Mouse (Mus musculus): ENCODE data around the gene Prpf6. TPM values are rescaled to one million over a fixed set of nuclear protein-coding genes. Genes with fewer than 3 reads are reported as not detected.

Gene Prpf6
- polyA plus RNA-seq, 1 experiment from 2014 or later, result 72.9 TPM

GRCm38 (mm10) chr2:181582358-181582757, 9.3 kb upstream of the Prpf6 start:
- 80% methylated on average over 2 of the region's 2 CpGs for WGBS
- Histone ChIP-seq H3K4me3 (no peak overlapping the region), H3K9me3 (no peaks in the 10 kb centered on the region)

GRCm38 (mm10) chr2:181582939-181583338, 8.7 kb upstream of the Prpf6 start:
- Histone ChIP-seq H3K36me3 (peaks cover 44% of the 10 kb centered on the region), H3K9ac (no peak overlapping the region)
- ATAC-seq (ENCODE audit: low FRiP score, low read depth), result no peak

More at GRCm38 (mm10) chr2:181582358-181582757, 9.3 kb upstream of the Prpf6 start:
- H3K36me3 ChIP-seq, result peaks cover 39% of the 10 kb centered on the region
- H3K9ac ChIP-seq, result no peak overlapping the region
- H3K4me2 ChIP-seq (replicated peaks), result peak overlapping the region; percentile 92
- peaks cover 19% of the 10 kb centered on the region for H3K4me1 ChIP-seq
- H3K27me3 ChIP-seq (replicated peaks), result no peaks in the 10 kb centered on the region
- ATAC-seq (ENCODE audit: low FRiP score, low read depth), result 0 out of 2 replicates have a peak, but pooled peaks have one; percentile 1
- no peak overlapping the region for H3K27ac ChIP-seq

GRCm38 (mm10) chr2:181583460-181584257, 8.0 kb upstream of the Prpf6 start:
- Histone ChIP-seq H3K27me3 (replicated peaks) (no peaks in the 10 kb centered on the region), H3K4me1 (peaks cover 18% of the 10 kb centered on the region), H3K4me3 (no peak overlapping the region), H3K4me2 (replicated peaks) (no peak overlapping the region), H3K9me3 (no peaks in the 10 kb centered on the region), H3K9ac (no peak overlapping the region), H3K36me3 (peaks cover 51% of the 10 kb centered on the region), H3K27ac (no peak overlapping the region)
- WGBS, result 91% methylated on average over 3 of the region's 3 CpGs
- no peak for ATAC-seq (ENCODE audit: low FRiP score, low read depth)

More at GRCm38 (mm10) chr2:181582939-181583338, 8.7 kb upstream of the Prpf6 start:
- H3K4me2 ChIP-seq (replicated peaks), result no peak overlapping the region
- no peaks in the 10 kb centered on the region for H3K9me3 ChIP-seq
- H3K27ac ChIP-seq, result no peak overlapping the region
- no peaks in the 10 kb centered on the region for H3K27me3 ChIP-seq (replicated peaks)
- WGBS, result 79% methylated on average over 1 of the region's 1 CpGs
- H3K4me1 ChIP-seq, result peaks cover 18% of the 10 kb centered on the region
- H3K4me3 ChIP-seq, result no peak overlapping the region

GRCm38 (mm10) chr2:181584411-181584942, 7.2 kb upstream of the Prpf6 start, which contains the start of gene Uckl1:
TSS of gene Uckl1 (minus strand) at chr2:181584892.
- Histone ChIP-seq H3K36me3 (peaks cover 59% of the 10 kb centered on the region), H3K9me3 (no peaks in the 10 kb centered on the region), H3K4me3 (no peak within 1 kb of the TSS), H3K9ac (no peak within 1 kb of the TSS), H3K4me1 (peaks cover 13% of the 10 kb centered on the region), H3K27me3 (replicated peaks) (no peaks in the 10 kb centered on the region), H3K4me2 (replicated peaks) (no peak within 1 kb of the TSS), H3K27ac (no peak within 1 kb of the TSS)
- 90% methylated on average over 4 of the region's 4 CpGs for WGBS
- ATAC-seq (ENCODE audit: low FRiP score, low read depth), result no peak

GRCm38 (mm10) chr2:181585506-181585905, 6.2 kb upstream of the Prpf6 start:
- H3K4me1 ChIP-seq, result peaks cover 9% of the 10 kb centered on the region
- H3K36me3 ChIP-seq, result peaks cover 70% of the 10 kb centered on the region
- ATAC-seq (ENCODE audit: low FRiP score, low read depth), result no peak

GRCm38 (mm10) chr2:181586124-181586523, 5.5 kb upstream of the Prpf6 start:
- peaks cover 8% of the 10 kb centered on the region for H3K4me1 ChIP-seq
- WGBS, result 91% methylated on average over 3 of the region's 3 CpGs
- peaks cover 70% of the 10 kb centered on the region for H3K36me3 ChIP-seq

More at GRCm38 (mm10) chr2:181585506-181585905, 6.2 kb upstream of the Prpf6 start:
- Histone ChIP-seq H3K4me2 (replicated peaks) (no peak overlapping the region), H3K4me3 (no peak overlapping the region), H3K27ac (no peak overlapping the region), H3K9ac (no peak overlapping the region), H3K27me3 (replicated peaks) (no peaks in the 10 kb centered on the region), H3K9me3 (no peaks in the 10 kb centered on the region)
- WGBS, result 96% methylated on average over 5 of the region's 5 CpGs

GRCm38 (mm10) chr2:181587796-181588195, 3.9 kb upstream of the Prpf6 start:
- no peak overlapping the region for H3K9ac ChIP-seq
- H3K27me3 ChIP-seq (replicated peaks), result no peaks in the 10 kb centered on the region
- 88% methylated on average over 6 of the region's 6 CpGs for WGBS
- no peak overlapping the region for H3K4me2 ChIP-seq (replicated peaks)
- peaks cover 70% of the 10 kb centered on the region for H3K36me3 ChIP-seq
- H3K4me1 ChIP-seq, result peaks cover 12% of the 10 kb centered on the region
- H3K27ac ChIP-seq, result no peak overlapping the region
- H3K4me3 ChIP-seq, result no peak overlapping the region
- no peaks in the 10 kb centered on the region for H3K9me3 ChIP-seq
- ATAC-seq (ENCODE audit: low FRiP score, low read depth), result no peak

More at GRCm38 (mm10) chr2:181586124-181586523, 5.5 kb upstream of the Prpf6 start:
- H3K4me2 ChIP-seq (replicated peaks), result no peak overlapping the region
- H3K4me3 ChIP-seq, result no peak overlapping the region
- no peaks in the 10 kb centered on the region for H3K9me3 ChIP-seq
- no peak overlapping the region for H3K9ac ChIP-seq
- no peak for ATAC-seq (ENCODE audit: low FRiP score, low read depth)
- no peak overlapping the region for H3K27ac ChIP-seq
- no peaks in the 10 kb centered on the region for H3K27me3 ChIP-seq (replicated peaks)

GRCm38 (mm10) chr2:181588229-181588780, 3.4 kb upstream of the Prpf6 start:
- ATAC-seq (ENCODE audit: low FRiP score, low read depth), result no peak
- H3K27me3 ChIP-seq (replicated peaks), result no peaks in the 10 kb centered on the region
- H3K4me2 ChIP-seq (replicated peaks), result no peak overlapping the region
- H3K4me3 ChIP-seq, result no peak overlapping the region
- H3K9ac ChIP-seq, result no peak overlapping the region
- H3K36me3 ChIP-seq, result peaks cover 70% of the 10 kb centered on the region
- 93% methylated on average over 11 of the region's 11 CpGs for WGBS
- H3K27ac ChIP-seq, result no peak overlapping the region
- H3K4me1 ChIP-seq, result peaks cover 16% of the 10 kb centered on the region
- H3K9me3 ChIP-seq, result no peaks in the 10 kb centered on the region

GRCm38 (mm10) chr2:181589011-181589731, 2.5 kb upstream of the Prpf6 start:
- H3K4me3 ChIP-seq, result no peak overlapping the region
- H3K4me1 ChIP-seq, result peaks cover 17% of the 10 kb centered on the region
- H3K4me2 ChIP-seq (replicated peaks), result no peak overlapping the region
- 96% methylated on average over 10 of the region's 10 CpGs for WGBS
- no peak overlapping the region for H3K27ac ChIP-seq
- H3K27me3 ChIP-seq (replicated peaks), result no peaks in the 10 kb centered on the region
- H3K36me3 ChIP-seq, result peaks cover 62% of the 10 kb centered on the region
- H3K9ac ChIP-seq, result no peak overlapping the region
- no peak for ATAC-seq (ENCODE audit: low FRiP score, low read depth)
- no peaks in the 10 kb centered on the region for H3K9me3 ChIP-seq

- ATAC-seq (ENCODE audit: low FRiP score, low read depth), result no peak
- H3K4me3 ChIP-seq, result no peak overlapping the region
- no peak overlapping the region for H3K27ac ChIP-seq
- no peaks in the 10 kb centered on the region for H3K9me3 ChIP-seq
- peaks cover 17% of the 10 kb centered on the region for H3K4me1 ChIP-seq
- no peak overlapping the region for H3K9ac ChIP-seq
- no peak overlapping the region for H3K4me2 ChIP-seq (replicated peaks)
- H3K36me3 ChIP-seq, result peaks cover 57% of the 10 kb centered on the region
- 95% methylated on average over 9 of the region's 9 CpGs for WGBS
- H3K27me3 ChIP-seq (replicated peaks), result no peaks in the 10 kb centered on the region
Measured at GRCm38 (mm10) chr2:181589732-181590105, 1.9 kb upstream of the Prpf6 start.

GRCm38 (mm10) chr2:181590471-181590870, 1.2 kb upstream of the Prpf6 start:
- 96% methylated on average over 5 of the region's 5 CpGs for WGBS
- peaks cover 17% of the 10 kb centered on the region for H3K4me1 ChIP-seq
- ATAC-seq (ENCODE audit: low FRiP score, low read depth), result no peak
- no peaks in the 10 kb centered on the region for H3K9me3 ChIP-seq
- 0 out of 2 replicates have a peak overlapping the region, but pooled peaks have one; percentile 13 for H3K9ac ChIP-seq
- no peaks in the 10 kb centered on the region for H3K27me3 ChIP-seq (replicated peaks)
- H3K36me3 ChIP-seq, result peaks cover 53% of the 10 kb centered on the region
- H3K4me2 ChIP-seq (replicated peaks), result peak overlapping the region; percentile 77; the same call in 1 of the 2 replicates
- no peak overlapping the region for H3K27ac ChIP-seq
- no peak overlapping the region for H3K4me3 ChIP-seq

Measured in neural tube, embryonic 12.5 days (tissue).